Mouse (Mus musculus): ENCODE data around the gene Ddx21. TPM values are rescaled to one million over a fixed set of nuclear protein-coding genes. Genes with fewer than 3 reads are reported as not detected.
"Not testable (repeated sequence)": the region's sequence is repeated elsewhere in the genome, so short reads cannot be mapped to it uniquely, and the experiment has no call there.

The Ddx21 gene
- polyA plus RNA-seq, 1 experiment: 18.2 TPM

DNA sequence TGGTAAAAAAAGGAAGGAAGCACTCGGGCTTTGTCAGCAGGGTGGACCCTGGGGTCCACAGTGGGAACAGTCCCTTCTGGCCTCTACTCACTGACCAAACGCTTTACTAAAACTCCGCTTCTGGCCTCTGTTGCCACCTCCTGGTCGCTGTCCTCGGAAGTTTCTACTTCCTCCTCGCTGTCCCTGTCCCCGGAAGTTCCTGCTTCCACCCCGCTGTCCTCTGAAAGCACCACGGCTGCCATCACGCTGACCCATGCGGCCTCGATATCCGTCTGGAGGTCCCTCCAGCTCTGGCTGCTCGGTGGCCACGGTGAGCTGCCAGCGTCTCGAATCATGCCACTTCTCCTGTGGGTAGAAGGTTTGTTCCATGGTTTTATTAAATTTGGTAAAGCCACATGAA lies 19.8 kb downstream of the Ddx21 start:
- 91% methylated on average over 17 of the region's 17 CpGs for WGBS
- Histone ChIP-seq H3K4me3 (replicated peaks; ENCODE audit: insufficient read depth, low read depth, low read length) (no peak overlapping the region), H3K27me3 (ENCODE audit: control insufficient read depth, insufficient read depth, low read length) (no peaks in the 10 kb centered on the region), H3K4me1 (ENCODE audit: control insufficient read depth, insufficient read depth, low read length) (no peaks in the 10 kb centered on the region), H3K27ac (ENCODE audit: insufficient read depth, low read length) (no peak overlapping the region)
- DNase-seq: no peak
- TF ChIP-seq CTCF (IDR thresholded peaks at IDR 0.05; ENCODE audit: borderline replicate concordance, insufficient read depth, low read depth, low read length) (no peak), POLR2A (IDR thresholded peaks at IDR 0.05; ENCODE audit: borderline replicate concordance, insufficient read depth, low read length) (no peak)

DNA sequence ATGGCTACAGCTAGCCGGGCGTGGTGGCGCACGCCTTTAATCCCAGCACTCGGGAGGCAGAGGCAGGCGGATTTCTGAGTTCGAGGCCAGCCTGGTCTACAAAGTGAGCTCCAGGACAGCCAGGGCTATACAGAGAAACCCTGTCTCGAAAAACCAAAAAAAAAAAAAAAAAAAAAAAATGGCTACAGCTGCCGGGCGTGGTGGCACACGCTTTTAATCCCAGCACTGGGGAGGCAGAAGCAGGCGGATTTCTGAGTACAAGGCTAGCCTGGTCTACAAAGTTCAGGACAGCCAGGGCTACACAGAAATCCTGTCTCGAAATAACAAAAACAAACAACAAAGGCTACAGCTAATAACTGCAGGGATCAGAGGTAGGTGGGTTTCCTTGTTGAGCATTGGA lies 23.0 kb downstream of the Ddx21 start:
- H3K27ac ChIP-seq (ENCODE audit: insufficient read depth, low read length); H3K4me3 ChIP-seq (replicated peaks; ENCODE audit: insufficient read depth, low read depth, low read length): not testable (repeated sequence)
- WGBS: 91% methylated on average over 12 of the region's 13 CpGs

DNA sequence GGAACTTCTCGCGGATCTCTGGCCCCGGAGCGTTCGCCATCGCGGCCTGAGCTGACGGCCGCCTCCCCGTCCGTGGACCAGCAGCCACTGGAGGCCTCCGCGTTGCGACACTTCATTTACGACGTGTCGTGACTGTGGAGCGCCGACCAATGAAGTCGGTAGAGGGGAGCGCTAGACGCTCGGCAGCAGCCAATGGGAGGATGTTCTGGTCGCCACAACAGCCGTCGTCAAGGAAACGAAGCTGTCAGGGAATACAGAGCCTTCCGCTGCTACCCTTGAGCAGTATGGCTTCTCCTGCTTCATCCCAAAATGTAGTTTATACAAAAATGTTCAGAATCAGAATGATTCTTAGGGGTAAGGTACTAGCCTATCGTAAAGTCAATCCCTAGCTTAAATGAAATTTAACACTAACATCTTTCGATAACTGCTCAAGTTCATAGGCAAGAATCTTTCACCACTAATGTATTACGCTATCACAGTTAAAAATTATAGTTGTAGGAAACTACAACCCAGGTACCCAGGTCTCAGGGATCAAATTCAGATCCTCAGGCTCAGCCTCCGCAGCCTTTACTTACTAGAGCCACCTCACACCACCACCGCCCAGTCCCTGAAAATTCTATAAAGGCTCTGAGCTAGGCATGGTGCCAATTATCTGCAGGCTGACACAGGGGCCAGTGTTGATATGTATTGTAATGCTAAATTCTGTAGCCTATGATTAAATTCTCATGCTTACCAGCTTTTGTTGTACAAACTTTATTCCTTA lies 23.6 kb downstream of the Ddx21 start, which contains the start of gene Kif1bp:
Gene Kif1bp, minus strand, starts transcription at position 120 of the 763 bp plus-strand sequence.
- Histone ChIP-seq H3K4me1 (ENCODE audit: control insufficient read depth, insufficient read depth, low read length) (no peaks in the 10 kb centered on the region; the same call in 1 of the 2 replicates), H3K27ac (ENCODE audit: insufficient read depth, low read length) (peak within 1 kb of the TSS; percentile 76; the same call in 1 of the 2 replicates), H3K4me3 (replicated peaks; ENCODE audit: insufficient read depth, low read depth, low read length) (peak within 1 kb of the TSS; percentile 83), H3K27me3 (ENCODE audit: control insufficient read depth, insufficient read depth, low read length) (no peaks in the 10 kb centered on the region)
- peak; percentile 96 to 99 for DNase-seq
- WGBS: 4% methylated on average over 33 of the region's 33 CpGs
- TF ChIP-seq CTCF (IDR thresholded peaks at IDR 0.05; ENCODE audit: borderline replicate concordance, insufficient read depth, low read depth, low read length) (no peak), POLR2A (IDR thresholded peaks at IDR 0.05; ENCODE audit: borderline replicate concordance, insufficient read depth, low read length) (peak; percentile 93)

More for the DNA sequence above, 23.0 kb downstream of the Ddx21 start:
- not testable (repeated sequence) for DNase-seq; H3K4me1 ChIP-seq (ENCODE audit: control insufficient read depth, insufficient read depth, low read length); H3K27me3 ChIP-seq (ENCODE audit: control insufficient read depth, insufficient read depth, low read length)

DNA sequence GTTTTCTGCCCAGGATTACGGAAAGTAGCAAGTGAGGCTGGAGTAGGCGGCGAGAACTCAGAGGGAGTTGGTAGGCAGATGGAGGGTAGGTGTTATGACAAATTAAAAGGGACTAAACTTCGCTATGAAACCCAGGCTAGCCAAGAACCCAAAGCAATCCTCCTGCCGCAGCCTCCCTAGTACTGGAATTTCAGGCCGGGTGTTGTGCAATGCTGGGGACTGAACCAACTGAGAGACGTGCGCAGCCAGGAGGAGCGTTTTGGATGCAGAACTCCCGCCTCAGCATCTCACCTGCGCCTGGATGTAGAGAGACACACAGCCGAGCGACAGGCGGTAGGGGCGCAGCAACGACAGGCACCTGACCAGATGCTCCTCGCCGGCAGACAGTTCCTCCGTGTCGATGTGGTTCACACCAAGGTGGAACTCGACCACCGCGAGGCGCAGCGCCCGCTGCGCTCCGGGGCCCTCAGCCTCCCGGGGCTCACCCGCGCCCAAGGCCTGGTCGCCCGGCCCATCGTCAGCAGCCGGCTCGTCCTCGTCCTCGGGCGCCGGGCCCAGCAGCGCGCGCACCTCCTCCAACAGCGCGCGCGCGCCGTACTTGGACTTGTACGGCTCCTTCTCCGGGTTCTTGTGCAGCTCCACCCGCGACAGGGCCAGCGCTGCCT lies 24.3 kb downstream of the Ddx21 start:
- no peaks in the 10 kb centered on the region for H3K27me3 ChIP-seq (ENCODE audit: control insufficient read depth, insufficient read depth, low read length)
- TF ChIP-seq CTCF (IDR thresholded peaks at IDR 0.05; ENCODE audit: borderline replicate concordance, insufficient read depth, low read depth, low read length) (no peak), POLR2A (IDR thresholded peaks at IDR 0.05; ENCODE audit: borderline replicate concordance, insufficient read depth, low read length) (no peak)
- WGBS: 1% methylated on average over 54 of the region's 54 CpGs
- no peaks in the 10 kb centered on the region; the same call in 1 of the 2 replicates for H3K4me1 ChIP-seq (ENCODE audit: control insufficient read depth, insufficient read depth, low read length)
- H3K27ac ChIP-seq (ENCODE audit: insufficient read depth, low read length): peak overlapping the region; percentile 76; the same call in 1 of the 2 replicates
- peak overlapping the region; percentile 83 for H3K4me3 ChIP-seq (replicated peaks; ENCODE audit: insufficient read depth, low read depth, low read length)
- DNase-seq: no peak

- Histone ChIP-seq H3K4me1 (ENCODE audit: control insufficient read depth, insufficient read depth, low read length) (no peaks in the 10 kb centered on the region; the same call in 1 of the 2 replicates), H3K4me3 (replicated peaks; ENCODE audit: insufficient read depth, low read depth, low read length) (no peak overlapping the region), H3K27me3 (ENCODE audit: control insufficient read depth, insufficient read depth, low read length) (no peaks in the 10 kb centered on the region), H3K27ac (ENCODE audit: insufficient read depth, low read length) (no peak overlapping the region)
- 87% methylated on average over 13 of the region's 13 CpGs for WGBS
- no peak for DNase-seq
- no peak for TF ChIP-seq POLR2A (IDR thresholded peaks at IDR 0.05; ENCODE audit: borderline replicate concordance, insufficient read depth, low read length)
- no peak for TF ChIP-seq CTCF (IDR thresholded peaks at IDR 0.05; ENCODE audit: borderline replicate concordance, insufficient read depth, low read depth, low read length)
These were observed 27.1 kb downstream of the Ddx21 start for GRCm38 (mm10) chr10:62575001-62575400.

DNA sequence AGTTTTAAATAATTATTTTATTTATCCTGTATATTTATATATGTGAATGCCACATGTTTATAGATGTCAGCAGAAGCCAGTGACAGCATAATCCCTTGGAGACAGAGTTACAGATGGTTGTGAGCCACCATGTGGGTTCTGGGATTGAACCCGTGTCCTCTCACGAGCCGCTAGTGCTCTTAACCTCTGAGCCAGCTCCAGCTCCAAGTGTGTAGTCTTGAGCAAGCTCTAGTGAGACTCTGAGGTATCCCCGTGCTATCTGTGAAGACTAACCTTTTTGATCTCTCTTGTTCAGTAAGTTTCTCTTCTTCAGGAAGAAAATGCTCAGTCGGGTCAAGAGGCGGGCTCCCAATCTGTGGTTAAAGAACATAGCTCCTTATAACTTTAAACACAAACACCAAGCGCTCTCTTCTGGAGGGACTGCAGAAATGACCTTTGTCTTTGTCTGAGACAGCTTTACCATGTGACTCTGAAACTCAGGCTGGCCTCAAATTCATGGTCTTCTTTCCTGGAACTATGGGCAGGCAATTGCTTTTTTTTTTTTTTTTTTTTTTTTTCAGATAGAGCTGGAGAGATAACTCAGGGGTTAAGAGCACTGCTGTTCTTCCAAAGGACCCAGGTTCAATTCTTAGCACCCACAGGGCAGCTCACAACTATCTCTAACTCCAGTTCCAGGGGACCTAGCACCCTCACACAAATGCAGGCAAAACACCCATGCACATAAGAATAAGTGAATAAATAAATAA lies 31.8 kb downstream of the Ddx21 start:
- WGBS: 94% methylated on average over 7 of the region's 7 CpGs

DNA sequence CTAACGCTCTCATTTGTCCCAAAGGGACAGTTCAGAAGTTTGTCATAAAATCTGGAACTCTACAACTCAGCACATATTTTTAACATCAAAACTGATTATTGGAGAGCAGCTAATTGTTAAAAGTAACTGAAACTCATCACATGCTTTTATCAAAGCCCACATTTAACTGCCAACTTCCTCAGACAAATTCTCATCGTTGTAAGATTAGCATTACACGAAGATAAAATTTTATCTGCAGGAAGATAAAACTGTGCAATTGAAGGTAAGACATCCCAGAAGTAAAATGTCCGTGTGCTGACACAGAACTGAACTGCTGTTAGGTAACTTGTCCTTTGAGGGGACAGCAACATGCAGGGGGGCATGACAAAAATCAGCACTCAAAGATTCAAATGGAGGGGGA lies 33.2 kb downstream of the Ddx21 start:
- no peak overlapping the region for H3K4me3 ChIP-seq (replicated peaks; ENCODE audit: insufficient read depth, low read depth, low read length)
- 89% methylated on average over 4 of the region's 4 CpGs for WGBS

More for the DNA sequence above, 31.8 kb downstream of the Ddx21 start:
- Histone ChIP-seq H3K27ac (ENCODE audit: insufficient read depth, low read length) (no peak overlapping the region), H3K4me1 (ENCODE audit: control insufficient read depth, insufficient read depth, low read length) (no peaks in the 10 kb centered on the region), H3K27me3 (ENCODE audit: control insufficient read depth, insufficient read depth, low read length) (no peaks in the 10 kb centered on the region), H3K4me3 (replicated peaks; ENCODE audit: insufficient read depth, low read depth, low read length) (no peak overlapping the region)
- no peak for DNase-seq
- no peak for TF ChIP-seq CTCF (IDR thresholded peaks at IDR 0.05; ENCODE audit: borderline replicate concordance, insufficient read depth, low read depth, low read length)
- TF ChIP-seq POLR2A (IDR thresholded peaks at IDR 0.05; ENCODE audit: borderline replicate concordance, insufficient read depth, low read length): no peak

More for the DNA sequence above, 33.2 kb downstream of the Ddx21 start:
- no peak for TF ChIP-seq CTCF (IDR thresholded peaks at IDR 0.05; ENCODE audit: borderline replicate concordance, insufficient read depth, low read depth, low read length)
- TF ChIP-seq POLR2A (IDR thresholded peaks at IDR 0.05; ENCODE audit: borderline replicate concordance, insufficient read depth, low read length): no peak
- no peaks in the 10 kb centered on the region for H3K4me1 ChIP-seq (ENCODE audit: control insufficient read depth, insufficient read depth, low read length)
- no peaks in the 10 kb centered on the region for H3K27me3 ChIP-seq (ENCODE audit: control insufficient read depth, insufficient read depth, low read length)
- DNase-seq: no peak
- H3K27ac ChIP-seq (ENCODE audit: insufficient read depth, low read length): no peak overlapping the region

All from cerebellum, adult 2 months (tissue).